Mouse (Mus musculus): ENCODE measurements around the gene Il11. TPM values are rescaled to one million over a fixed set of nuclear protein-coding genes. Genes with fewer than 3 reads are reported as not detected.
"Not testable (repeated sequence)": the region's sequence is repeated elsewhere in the genome, so short reads cannot be mapped to it uniquely, and the experiment has no call there.

The Il11 gene
- polyA plus RNA-seq, 1 experiment, result 15.5 TPM

DNA sequence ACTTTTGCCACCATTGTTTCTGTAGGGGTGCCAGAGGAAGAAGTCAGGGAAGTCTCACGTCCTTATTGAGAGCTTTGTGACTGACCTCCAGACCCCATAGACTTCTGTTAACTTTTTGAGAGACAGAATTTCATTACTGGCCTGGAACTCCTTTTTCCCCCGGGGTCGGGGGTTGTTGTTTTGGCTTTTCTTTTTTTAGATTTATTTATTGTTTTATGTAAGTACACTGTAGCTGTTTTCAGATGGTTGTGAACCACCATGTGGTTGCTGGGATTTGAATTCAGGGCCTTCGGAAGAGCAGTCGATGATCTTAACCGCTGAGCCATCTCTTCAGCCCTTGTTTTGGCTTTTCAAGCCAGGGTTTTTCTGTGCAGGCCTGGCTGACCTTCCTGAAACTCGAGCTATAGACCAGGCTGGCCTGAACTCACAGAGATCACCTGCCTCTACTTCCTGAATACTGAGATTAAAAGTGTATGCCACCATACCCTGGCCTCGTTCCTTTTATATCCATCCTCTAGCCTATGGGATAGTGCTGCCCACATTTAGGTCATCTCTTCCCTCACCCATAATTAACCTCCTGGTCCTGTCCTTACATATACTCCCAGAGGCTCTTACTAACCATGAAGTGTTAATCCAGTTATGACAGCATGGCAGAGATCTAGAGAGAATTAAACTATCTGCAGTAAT, 30.6 kb upstream of the Il11 start:
- H3K4me3 ChIP-seq (ENCODE audit: control insufficient read depth, low read depth, low read length), result peak overlapping the region; percentile 95
- peaks cover 8% of the 10 kb centered on the region for H3K36me3 ChIP-seq (ENCODE audit: control insufficient read depth, insufficient read depth, low read length)
- H3K27me3 ChIP-seq (ENCODE audit: control insufficient read depth, insufficient read depth, low read length), result no peaks in the 10 kb centered on the region
- H3K4me1 ChIP-seq (ENCODE audit: control insufficient read depth, insufficient read depth, low read length), result peaks cover 5% of the 10 kb centered on the region
- peak overlapping the region; percentile 100 for H3K27ac ChIP-seq (ENCODE audit: control insufficient read depth, insufficient read depth, low read depth, low read length)
- no peak for TF ChIP-seq CTCF (IDR thresholded peaks at IDR 0.05; ENCODE audit: control insufficient read depth, insufficient read depth, insufficient replicate concordance, low read depth, low read length)
- no peak for TF ChIP-seq POLR2A (IDR thresholded peaks at IDR 0.05; ENCODE audit: control insufficient read depth, low read depth, low read length)

DNA sequence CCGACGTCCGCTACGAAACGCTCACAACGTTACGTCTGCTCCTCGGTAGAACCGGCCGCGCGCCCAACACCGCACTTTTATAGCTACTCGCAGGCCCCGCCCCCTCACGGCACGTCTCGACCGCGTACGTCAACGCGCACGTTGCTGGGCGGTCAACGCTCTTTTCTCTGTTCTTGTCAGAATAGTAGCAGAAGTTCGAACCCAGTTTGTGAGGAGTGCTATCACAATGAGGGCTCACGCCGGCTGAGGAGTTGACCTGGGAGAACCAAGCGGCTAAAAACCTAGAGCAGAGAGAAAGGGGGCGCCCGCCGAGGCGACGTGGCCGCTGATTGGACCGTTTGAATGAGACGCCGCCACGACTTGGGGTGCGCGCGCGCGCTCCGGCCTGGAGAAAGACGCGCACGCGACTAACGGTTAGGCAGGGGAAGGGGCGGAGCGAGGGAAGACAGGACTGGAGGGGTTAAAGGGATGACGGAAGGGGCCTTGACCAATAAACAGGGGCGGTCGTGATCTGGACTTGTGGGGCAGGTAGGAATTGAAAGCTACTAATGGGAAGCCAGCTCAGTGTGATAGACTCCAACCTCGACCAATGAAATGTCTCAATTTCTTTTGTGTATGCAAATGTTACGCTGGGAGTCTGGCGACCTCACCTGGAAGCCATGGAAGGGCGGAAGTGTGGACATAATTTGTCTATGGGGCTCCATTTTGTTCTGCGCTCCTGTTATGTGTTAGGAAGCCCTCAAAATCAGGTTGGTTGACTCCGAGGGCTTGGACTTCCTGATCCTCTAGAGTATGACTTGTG, 29.8 kb upstream of the Il11 start, which contains the start of gene Ube2s:
Gene Ube2s, minus strand, starts transcription at position 288 of the 802 bp plus-strand sequence.
- H3K27me3 ChIP-seq (ENCODE audit: control insufficient read depth, insufficient read depth, low read length), result no peaks in the 10 kb centered on the region
- H3K27ac ChIP-seq (ENCODE audit: control insufficient read depth, insufficient read depth, low read depth, low read length), result peak within 1 kb of the TSS; percentile 100
- H3K4me3 ChIP-seq (ENCODE audit: control insufficient read depth, low read depth, low read length), result peak within 1 kb of the TSS; percentile 95
- peak; percentile 95 for TF ChIP-seq POLR2A (IDR thresholded peaks at IDR 0.05; ENCODE audit: control insufficient read depth, low read depth, low read length)
- TF ChIP-seq CTCF (IDR thresholded peaks at IDR 0.05; ENCODE audit: control insufficient read depth, insufficient read depth, insufficient replicate concordance, low read depth, low read length), result no peak
- H3K4me1 ChIP-seq (ENCODE audit: control insufficient read depth, insufficient read depth, low read length), result peaks cover 5% of the 10 kb centered on the region
- H3K36me3 ChIP-seq (ENCODE audit: control insufficient read depth, insufficient read depth, low read length), result peaks cover 8% of the 10 kb centered on the region

DNA sequence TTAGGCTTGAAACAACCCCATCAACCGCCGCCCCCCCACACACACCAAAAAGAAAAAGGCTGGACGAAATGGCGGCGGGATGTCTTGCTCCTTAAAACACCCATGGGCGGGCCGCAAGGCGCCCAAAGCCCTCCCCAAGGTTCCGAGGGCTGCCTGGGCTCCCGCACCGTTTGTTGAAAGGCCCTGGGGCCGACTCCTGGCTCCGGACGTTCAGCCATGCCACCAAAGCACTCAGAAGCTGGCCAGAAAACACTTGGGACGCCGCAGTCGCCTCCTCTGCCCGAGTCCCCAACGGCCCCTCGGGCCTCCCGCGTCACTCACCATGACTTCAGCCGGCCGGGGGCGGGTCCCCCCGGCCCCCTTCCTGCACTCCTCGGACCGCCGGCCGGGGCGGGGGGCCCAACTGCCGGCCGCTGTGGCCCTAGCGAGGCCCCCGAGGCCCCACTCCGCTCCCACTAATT, 29.2 kb upstream of the Il11 start:
- no peak for TF ChIP-seq POLR2A (IDR thresholded peaks at IDR 0.05; ENCODE audit: control insufficient read depth, low read depth, low read length)
- no peak for TF ChIP-seq CTCF (IDR thresholded peaks at IDR 0.05; ENCODE audit: control insufficient read depth, insufficient read depth, insufficient replicate concordance, low read depth, low read length)
- Histone ChIP-seq H3K27me3 (ENCODE audit: control insufficient read depth, insufficient read depth, low read length) (no peaks in the 10 kb centered on the region), H3K36me3 (ENCODE audit: control insufficient read depth, insufficient read depth, low read length) (peaks cover 8% of the 10 kb centered on the region), H3K4me3 (ENCODE audit: control insufficient read depth, low read depth, low read length) (peak overlapping the region; percentile 95), H3K4me1 (ENCODE audit: control insufficient read depth, insufficient read depth, low read length) (peaks cover 5% of the 10 kb centered on the region), H3K27ac (ENCODE audit: control insufficient read depth, insufficient read depth, low read depth, low read length) (peak overlapping the region; percentile 100)

- H3K36me3 ChIP-seq (ENCODE audit: control insufficient read depth, insufficient read depth, low read length); H3K4me1 ChIP-seq (ENCODE audit: control insufficient read depth, insufficient read depth, low read length); H3K27me3 ChIP-seq (ENCODE audit: control insufficient read depth, insufficient read depth, low read length): not testable (repeated sequence)
- Histone ChIP-seq H3K27ac (ENCODE audit: control insufficient read depth, insufficient read depth, low read depth, low read length) (peak overlapping the region; percentile 100), H3K4me3 (ENCODE audit: control insufficient read depth, low read depth, low read length) (peak overlapping the region; percentile 95)
Measured at GRCm38 (mm10) chr7:4811131-4811530, 28.5 kb upstream of the Il11 start.

DNA sequence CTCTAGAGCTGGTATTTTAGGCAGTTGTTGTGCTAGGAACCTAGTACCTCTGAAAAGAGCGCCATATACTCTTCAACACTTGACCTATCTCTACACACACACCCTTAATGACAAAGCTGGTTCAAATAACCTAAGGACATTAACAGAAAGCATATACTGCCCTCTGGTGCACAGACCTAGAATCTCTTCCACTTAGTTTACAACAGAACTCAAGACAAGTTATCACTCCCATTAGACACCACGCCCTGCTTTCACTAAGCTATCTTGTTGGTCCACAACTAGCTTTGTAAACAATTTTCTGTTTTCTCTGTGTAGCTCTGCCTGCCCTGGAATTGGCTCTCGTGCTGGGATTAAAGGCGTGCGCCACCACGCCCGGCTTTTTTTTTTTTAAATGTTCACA, 24.1 kb upstream of the Il11 start:
- Histone ChIP-seq H3K4me1 (ENCODE audit: control insufficient read depth, insufficient read depth, low read length) (peaks cover 5% of the 10 kb centered on the region), H3K4me3 (ENCODE audit: control insufficient read depth, low read depth, low read length) (no peak overlapping the region), H3K27me3 (ENCODE audit: control insufficient read depth, insufficient read depth, low read length) (no peaks in the 10 kb centered on the region), H3K36me3 (ENCODE audit: control insufficient read depth, insufficient read depth, low read length) (peaks cover 6% of the 10 kb centered on the region), H3K27ac (ENCODE audit: control insufficient read depth, insufficient read depth, low read depth, low read length) (no peak overlapping the region)
- TF ChIP-seq CTCF (IDR thresholded peaks at IDR 0.05; ENCODE audit: control insufficient read depth, insufficient read depth, insufficient replicate concordance, low read depth, low read length), result no peak
- TF ChIP-seq POLR2A (IDR thresholded peaks at IDR 0.05; ENCODE audit: control insufficient read depth, low read depth, low read length), result no peak

GRCm38 (mm10) chr7:4802247-4802646, 19.6 kb upstream of the Il11 start:
- H3K27ac ChIP-seq (ENCODE audit: control insufficient read depth, insufficient read depth, low read depth, low read length), result no peak overlapping the region

GRCm38 (mm10) chr7:4795767-4796433, 13.2 kb upstream of the Il11 start:
- Histone ChIP-seq H3K4me3 (ENCODE audit: control insufficient read depth, low read depth, low read length) (no peak overlapping the region), H3K27me3 (ENCODE audit: control insufficient read depth, insufficient read depth, low read length) (no peaks in the 10 kb centered on the region), H3K27ac (ENCODE audit: control insufficient read depth, insufficient read depth, low read depth, low read length) (no peak overlapping the region), H3K36me3 (ENCODE audit: control insufficient read depth, insufficient read depth, low read length) (peaks cover 2% of the 10 kb centered on the region; the same call in 1 of the 2 replicates), H3K4me1 (ENCODE audit: control insufficient read depth, insufficient read depth, low read length) (no peaks in the 10 kb centered on the region)
- TF ChIP-seq POLR2A (IDR thresholded peaks at IDR 0.05; ENCODE audit: control insufficient read depth, low read depth, low read length) (no peak), CTCF (IDR thresholded peaks at IDR 0.05; ENCODE audit: control insufficient read depth, insufficient read depth, insufficient replicate concordance, low read depth, low read length) (no peak)

More at GRCm38 (mm10) chr7:4802247-4802646, 19.6 kb upstream of the Il11 start:
- no peak overlapping the region for H3K4me3 ChIP-seq (ENCODE audit: control insufficient read depth, low read depth, low read length)
- H3K4me1 ChIP-seq (ENCODE audit: control insufficient read depth, insufficient read depth, low read length), result no peaks in the 10 kb centered on the region
- H3K27me3 ChIP-seq (ENCODE audit: control insufficient read depth, insufficient read depth, low read length), result no peaks in the 10 kb centered on the region
- H3K36me3 ChIP-seq (ENCODE audit: control insufficient read depth, insufficient read depth, low read length), result no peaks in the 10 kb centered on the region
- TF ChIP-seq POLR2A (IDR thresholded peaks at IDR 0.05; ENCODE audit: control insufficient read depth, low read depth, low read length) (no peak), CTCF (IDR thresholded peaks at IDR 0.05; ENCODE audit: control insufficient read depth, insufficient read depth, insufficient replicate concordance, low read depth, low read length) (no peak)

Data from testis, adult 2 months (tissue).